Mouse (Mus musculus): ENCODE data around the gene Klk1b1.
"Not testable (repeated sequence)": the region's sequence is repeated elsewhere in the genome, so short reads cannot be mapped to it uniquely, and the experiment has no call there.

Klk1b1 gene

DNA sequence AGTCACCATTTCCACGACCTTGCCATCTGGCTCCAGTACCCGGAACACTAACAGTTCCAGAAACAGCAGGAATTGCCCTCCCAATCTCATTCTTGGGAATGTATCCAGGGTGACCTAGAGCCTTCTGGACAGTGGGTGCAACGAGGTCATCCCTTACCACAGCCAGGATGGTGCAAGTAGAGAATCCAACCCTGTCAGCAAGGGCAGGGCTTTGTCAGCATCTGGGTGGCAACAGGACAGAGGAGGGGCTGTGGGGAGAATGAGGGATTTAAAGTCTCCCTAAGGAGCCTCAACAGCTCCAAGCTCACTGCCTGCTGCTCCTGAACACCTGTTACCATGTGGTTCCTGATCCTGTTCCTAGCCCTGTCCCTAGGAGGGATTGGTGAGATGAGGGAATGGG, at the start of gene Klk1b1:
Gene Klk1b1 (plus strand): TSS at position 301 of the 400 bp plus-strand sequence.
- no peak for DNase-seq

DNA sequence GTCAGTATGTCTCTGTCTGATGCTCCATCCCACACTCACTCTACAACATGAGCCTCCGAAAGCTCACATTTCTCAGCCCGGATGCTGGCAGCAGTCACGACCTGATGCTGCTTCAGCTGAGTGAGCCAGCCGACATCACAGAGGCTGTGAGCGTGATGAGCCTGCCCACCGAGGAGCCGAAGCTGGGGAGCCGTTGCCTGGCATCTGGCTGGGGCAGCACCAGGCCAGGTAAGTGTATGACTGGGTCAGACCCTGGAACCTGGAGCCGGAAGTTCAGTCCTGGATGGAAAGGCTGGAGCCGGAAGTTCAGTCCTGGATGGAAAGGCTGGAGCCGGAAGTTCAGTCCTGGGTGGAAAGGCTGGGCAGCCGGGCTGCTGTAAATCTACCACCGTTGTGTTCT, 48.1 kb upstream of the Klk1b1 start:
- no peak for DNase-seq

DNA sequence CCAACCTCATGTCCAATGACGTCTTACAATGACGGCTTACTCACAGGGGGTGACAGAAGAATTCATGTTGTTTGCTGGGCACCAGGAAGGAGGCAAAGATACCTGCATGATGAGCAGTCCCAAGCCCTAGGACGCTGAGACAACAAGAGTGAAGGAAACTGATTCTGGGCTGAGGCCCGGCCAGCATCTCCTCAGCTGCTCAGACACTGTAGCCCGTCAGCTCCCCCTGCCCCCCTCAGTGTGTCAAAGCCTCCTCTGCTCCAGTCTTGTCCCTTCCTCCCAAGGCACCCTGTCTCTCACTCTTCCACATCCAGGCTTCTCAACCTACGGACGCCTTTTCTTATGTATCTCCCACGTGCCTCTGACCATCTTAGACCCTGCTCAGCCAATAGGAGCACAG, 47.7 kb upstream of the Klk1b1 start:
- DNase-seq = no peak

DNA sequence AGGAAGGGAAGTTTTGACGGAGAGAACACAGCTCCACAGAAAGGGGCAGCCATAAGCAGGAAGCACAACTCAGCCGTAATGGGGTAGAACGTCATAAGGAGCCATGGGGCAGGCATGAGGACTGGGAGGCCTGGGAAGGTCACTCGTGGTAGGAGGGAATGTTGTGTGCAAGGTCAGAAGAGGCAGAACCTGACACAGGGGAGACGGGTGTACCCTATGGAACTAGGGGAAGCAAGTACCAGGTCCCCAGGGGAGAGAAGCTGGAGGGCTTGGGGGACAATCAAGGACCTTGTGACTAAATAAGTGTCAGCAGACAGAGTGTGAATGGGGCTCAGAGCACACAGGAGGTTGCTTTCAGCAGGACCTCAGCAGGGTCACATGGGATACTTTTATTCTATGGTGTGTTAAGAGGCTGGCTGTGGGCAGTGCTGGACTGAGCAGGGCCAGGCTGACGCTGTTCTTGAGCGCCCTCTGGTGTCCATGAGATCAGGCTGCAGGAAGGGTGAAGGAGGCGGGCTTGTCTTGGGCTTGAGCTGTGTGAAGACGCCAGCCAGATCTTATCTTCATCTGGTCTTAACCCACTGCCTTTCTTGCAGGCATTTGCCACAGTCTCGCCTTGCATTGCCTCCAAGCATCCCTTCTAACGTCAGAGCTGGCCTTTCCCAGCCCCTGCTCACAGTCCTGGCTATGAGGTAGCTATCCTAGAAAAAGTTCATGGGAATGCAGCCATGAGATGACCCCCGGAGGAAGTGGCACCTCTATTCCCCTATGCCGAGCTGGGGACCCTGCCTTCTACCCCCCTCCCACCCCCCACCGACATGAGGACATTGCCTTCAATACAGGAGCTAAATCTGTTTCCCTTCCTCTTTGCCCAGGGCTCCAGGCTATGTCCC, 46.7 kb upstream of the Klk1b1 start:
- DNase-seq = peak; percentile 62

DNA sequence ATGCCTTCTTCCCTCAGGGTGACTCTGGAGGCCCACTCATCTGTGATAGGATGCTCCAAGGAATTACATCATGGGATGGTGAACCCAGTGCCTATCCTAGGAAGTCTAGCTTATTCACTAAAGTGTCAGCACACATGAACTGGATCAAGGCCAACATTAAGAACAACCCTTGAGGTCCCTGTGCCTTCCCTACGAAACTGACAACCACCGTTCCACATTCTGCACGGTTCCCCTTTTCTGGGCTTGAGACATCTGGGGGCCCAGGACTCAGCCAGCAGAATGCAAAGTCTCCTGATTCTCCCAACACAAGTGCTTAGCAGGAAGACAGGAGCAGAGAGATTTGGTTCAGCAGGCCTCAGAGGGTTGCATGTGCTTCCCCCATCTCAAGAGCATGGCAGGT, 46.0 kb upstream of the Klk1b1 start:
- no peak for DNase-seq

- no peak for DNase-seq
Measured at GRCm38 (mm10) chr7:43921087-43921486, 45.5 kb upstream of the Klk1b1 start.

DNA sequence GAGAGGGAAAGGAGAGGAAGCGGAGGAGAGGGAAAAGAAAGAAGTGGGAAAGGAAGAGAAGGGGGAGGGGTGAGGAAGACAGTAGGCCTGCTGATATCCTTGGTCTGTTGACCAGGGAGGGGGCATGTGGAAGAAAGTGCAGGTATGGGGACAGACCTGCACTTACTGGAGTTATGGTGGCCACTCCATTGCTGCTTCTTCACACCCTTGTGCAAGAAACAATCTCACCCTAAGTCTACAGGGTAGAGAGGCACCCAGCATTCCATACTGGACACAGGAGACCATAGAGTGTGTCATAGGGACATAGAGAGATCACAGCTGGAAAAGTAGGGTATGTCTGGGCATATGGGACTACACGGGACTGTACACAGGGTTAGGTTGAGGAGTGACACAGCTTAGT, 44.6 kb upstream of the Klk1b1 start:
- DNase-seq = no peak

DNA sequence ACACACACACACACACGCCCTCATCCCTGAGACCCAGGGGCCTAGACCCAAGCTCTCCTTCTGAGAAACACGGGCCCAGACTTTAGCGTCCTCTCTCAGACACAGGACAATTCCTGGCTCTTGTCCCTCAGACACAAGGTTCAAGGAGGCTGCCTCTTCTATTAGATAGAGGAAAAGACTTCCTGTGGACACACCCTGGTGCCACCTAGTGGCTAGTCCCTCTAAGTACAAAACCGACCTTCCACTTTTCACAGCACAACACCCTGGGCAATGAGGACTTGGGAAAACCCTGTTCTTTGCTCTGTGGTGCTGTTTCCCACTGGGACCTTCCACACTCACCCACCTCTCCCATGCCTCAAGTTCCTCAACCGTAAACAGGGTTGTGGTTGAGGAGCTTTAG, 40.6 kb upstream of the Klk1b1 start:
- no peak for DNase-seq

GRCm38 (mm10) chr7:43928521-43928920, 38.0 kb upstream of the Klk1b1 start:
- DNase-seq = no peak

DNA sequence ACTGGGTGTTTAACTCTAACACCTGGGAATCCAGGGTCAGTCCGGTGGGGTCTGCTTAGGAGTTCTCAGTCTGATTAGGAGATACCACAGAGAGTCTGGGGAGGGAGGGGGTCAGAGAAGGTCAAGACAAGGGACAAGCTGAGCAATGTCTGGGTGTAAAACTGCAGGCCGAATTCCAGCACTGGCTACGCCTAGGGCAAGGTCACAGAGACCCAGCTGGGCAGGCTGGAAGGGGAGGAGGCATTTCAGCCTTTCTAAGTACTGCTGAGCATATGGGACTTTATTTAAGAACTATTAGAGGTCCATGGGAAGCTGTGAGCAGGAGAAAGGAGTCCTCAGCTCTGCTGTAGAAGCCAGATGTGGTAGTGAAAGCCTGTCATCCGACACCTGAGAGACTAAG, 34.2 kb upstream of the Klk1b1 start:
- no peak for DNase-seq

- DNase-seq = no peak
Measured at GRCm38 (mm10) chr7:43933440-43933839, 33.1 kb upstream of the Klk1b1 start, which contains the start of gene Klk15. Klk15 (plus strand) TSS chr7:43933740.

DNA sequence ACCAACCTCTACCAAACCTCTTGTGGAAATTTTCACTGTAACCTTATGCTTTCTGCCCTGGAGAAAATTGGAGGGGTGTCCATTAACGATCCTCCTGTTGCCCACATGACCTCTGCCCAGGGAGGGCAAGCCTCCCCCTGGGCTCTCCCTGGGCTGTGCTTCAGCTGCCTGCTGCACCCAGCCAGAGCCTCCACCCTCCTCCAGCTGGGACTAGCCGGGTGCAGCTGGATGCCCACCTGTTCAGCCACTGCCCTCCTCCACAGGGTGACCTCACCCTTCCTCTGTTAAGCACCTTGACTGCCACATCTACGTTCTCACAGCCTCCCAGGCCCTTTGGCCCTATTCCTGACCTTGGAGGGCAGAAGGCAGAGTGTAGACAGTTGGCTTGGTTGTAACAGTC, 31.8 kb upstream of the Klk1b1 start:
- no peak for DNase-seq

DNA sequence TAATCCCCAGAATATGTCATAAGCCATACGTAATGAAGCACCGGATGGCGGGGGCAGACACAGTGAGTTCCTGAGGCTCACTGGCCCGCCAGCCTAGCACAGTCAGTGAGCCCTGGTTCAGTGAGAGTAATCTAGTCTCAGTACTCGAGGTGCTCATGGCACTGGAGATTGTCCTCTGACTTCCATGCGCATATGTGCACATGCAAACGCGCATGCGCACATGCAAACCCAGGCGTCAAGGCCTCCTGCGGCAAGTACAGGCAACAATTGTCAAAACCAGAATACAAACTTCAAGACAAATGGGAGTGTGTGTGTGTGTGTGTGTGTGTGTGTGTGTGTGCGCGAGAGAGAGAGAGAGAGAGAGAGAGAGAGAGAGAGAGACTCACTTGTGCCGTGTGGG, 30.0 kb upstream of the Klk1b1 start:
- no peak for DNase-seq

GRCm38 (mm10) chr7:43942293-43942692, 24.3 kb upstream of the Klk1b1 start:
- not testable (repeated sequence) for DNase-seq

DNA sequence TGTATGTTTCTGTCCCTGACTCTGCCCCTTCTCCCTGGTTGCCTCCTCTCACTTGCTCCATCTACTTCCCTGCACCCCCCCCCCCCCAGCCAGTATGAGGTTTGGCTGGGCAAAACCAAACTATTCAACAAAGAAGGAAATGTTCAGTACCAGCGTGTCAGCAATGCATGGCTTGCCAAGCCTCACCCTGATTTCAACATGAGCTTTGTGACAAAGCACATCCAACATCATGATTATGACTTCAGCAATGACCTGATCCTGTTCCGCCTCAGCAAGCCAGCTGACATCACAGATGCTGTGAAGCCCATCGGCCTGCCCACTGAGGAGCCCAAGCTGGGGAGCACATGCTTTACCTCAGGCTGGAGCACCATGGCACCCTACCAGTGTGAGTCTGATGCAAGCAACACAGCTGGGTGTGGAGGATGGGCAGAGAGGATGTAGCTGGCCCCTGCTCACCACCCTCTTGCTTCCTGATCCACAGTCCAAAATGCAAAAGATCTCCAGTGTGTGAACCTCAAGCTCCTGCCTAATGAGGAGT, 21.8 kb upstream of the Klk1b1 start:
- DNase-seq = no peak

- DNase-seq = no peak
Measured at GRCm38 (mm10) chr7:43950364-43950763, 16.2 kb upstream of the Klk1b1 start, which contains the start of gene Klk1b8. Klk1b8 (plus strand) TSS chr7:43950664.

- peak; percentile 31 for DNase-seq
Measured at GRCm38 (mm10) chr7:43952703-43953102, 13.8 kb upstream of the Klk1b1 start.

DNA sequence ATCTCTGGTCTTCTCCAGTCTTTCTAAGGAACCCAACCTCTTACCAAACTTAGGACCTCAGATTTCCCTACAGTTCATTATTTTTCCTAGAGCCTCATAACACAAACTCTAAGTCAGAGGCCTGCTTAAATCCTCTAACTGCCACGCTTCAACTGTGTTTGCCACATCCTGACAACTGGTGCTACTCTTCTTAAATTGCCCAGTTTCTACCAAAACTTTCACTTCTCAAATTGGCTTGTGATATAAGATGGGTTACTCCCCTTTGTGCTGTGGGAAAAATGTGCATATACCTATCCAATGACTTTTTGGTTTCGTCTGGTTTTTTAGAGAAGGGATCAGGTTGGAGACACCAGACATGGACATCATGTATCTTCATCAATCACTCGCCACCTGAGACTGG, 507 bp downstream of the Klk1b1 start:
- DNase-seq = no peak

DNA sequence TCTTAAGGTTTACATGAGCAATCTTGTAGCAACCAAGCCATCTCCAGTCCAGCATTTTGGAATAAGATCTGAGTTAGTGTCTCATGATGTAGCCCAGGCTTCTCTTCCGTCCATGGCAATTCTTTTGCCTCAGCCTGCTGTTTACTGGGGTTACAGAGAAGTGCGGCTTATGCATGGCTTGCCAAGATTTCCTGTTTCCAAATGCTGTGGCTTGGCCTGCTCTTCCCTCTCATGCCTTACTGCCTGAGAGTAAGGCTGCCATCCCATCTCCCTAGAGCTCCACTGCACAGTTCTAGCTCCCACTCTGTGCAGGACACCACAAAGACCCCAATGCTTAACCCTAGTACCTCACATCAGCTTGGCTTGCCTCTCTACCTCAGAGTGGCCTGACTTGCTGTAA, 1.1 kb downstream of the Klk1b1 start:
- no peak for DNase-seq

- not testable (repeated sequence) for DNase-seq
Measured at GRCm38 (mm10) chr7:43975761-43976160, 9.2 kb downstream of the Klk1b1 start, which contains the start of gene Klk1b9. Klk1b9 (plus strand) TSS chr7:43976061.

DNA sequence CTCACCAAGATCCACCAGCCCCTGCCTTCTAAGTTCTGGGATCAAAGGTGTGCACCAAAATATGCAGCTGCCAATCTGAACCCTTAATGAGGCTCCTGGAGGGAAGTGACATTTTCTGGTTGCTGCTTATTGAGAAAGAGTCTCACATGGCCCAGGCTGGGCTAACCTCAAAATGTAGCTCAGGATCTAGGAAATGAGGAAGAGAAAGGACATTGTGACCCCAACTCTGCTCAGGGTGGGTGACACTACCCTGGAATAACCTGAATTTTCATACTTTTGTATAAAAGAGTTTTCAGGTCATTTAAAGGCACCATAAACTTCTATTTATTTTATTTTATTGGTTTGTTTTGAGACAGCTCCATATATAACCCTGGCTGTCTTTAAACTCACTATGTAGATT, 19.1 kb downstream of the Klk1b1 start:
- no peak for DNase-seq

DNA sequence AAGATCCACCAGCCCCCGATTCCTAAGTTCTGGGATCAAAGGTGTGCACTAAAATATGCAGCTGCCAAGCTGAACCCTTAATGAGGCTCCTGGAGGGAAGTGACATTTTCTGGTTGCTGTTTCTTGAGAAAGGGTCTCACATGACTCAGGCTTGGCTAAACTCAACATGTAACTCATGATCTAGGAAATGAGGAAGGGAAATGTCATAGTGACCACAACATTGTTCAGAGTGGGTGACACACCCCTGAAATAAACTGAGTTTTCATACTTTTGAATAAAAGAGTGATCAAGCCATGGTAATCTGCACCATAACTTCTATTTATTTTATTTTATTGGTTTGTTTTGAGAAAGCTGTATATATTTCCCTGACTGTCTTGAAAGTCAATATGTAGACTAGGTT, 28.3 kb downstream of the Klk1b1 start:
- not testable (repeated sequence) for DNase-seq

GRCm38 (mm10) chr7:43995577-43995976, 29.0 kb downstream of the Klk1b1 start, which contains the start of gene Klk1b11:
Klk1b11 (plus strand) TSS chr7:43995877.
- DNase-seq = not testable (repeated sequence)

GRCm38 (mm10) chr7:44004847-44005246, 38.3 kb downstream of the Klk1b1 start:
- no peak for DNase-seq

All from right cerebral cortex, postnatal 25 days (tissue).